Comparison of ENCODE assay signal across 8 mouse cellular contexts in genomic region chr2:28532938-28533771, GRCm38 (mm10). TPM values are rescaled to one million over a fixed set of nuclear protein-coding genes. Genes with fewer than 3 reads are reported as not detected.
DNase-seq lines count a peak whose midpoint lies in the region; ATAC-seq lines count a peak whose summit lies in the region.

No protein-coding gene starts in this region.

- intact Hi-C loops in left cerebral cortex, postnatal 10 days (cut with DNase I) = no loop called here

- peak; percentile 84 to 85 for DNase-seq in gastrocnemius, adult 8-10 months (ENCODE audit: low spot score in 2 of 2)
- peak; percentile 93 for DNase-seq in induced T-regulatory cell, adult 2 months (ENCODE audit: low read depth)
- peak; percentile 85 to 94 for DNase-seq in left cerebral cortex, postnatal 10 days (ENCODE audit: extremely low spot score in 1 of 2, low spot score in 2 of 2)
- DNase-seq in right cerebral cortex, postnatal 36 days (ENCODE audit: low spot score in 2 of 2) = peak; percentile 84 to 87
- peak; percentile 86 for DNase-seq in yolk sac, embryonic 10.5 days (ENCODE audit: low spot score)

- ATAC-seq in activated CD4-positive, CD25-positive, alpha-beta regulatory T cell, adult 4 months = peak; percentile 89
- ATAC-seq in common myeloid progenitor, adult 5-6 weeks (replicated peaks; ENCODE audit: low read depth, poor library complexity, severe bottlenecking) = peak; percentile 97
- peak; percentile 98 for ATAC-seq in megakaryocyte progenitor cell, adult 5-6 weeks (replicated peaks; ENCODE audit: poor library complexity)

RNA-seq across cellular contexts. Expression of gene Ralgds, which starts 20.2 kb away (rescaled TPM):
- 1 to 10 TPM; 7.4 to 8.3 TPM for polyA plus RNA-seq in activated CD4-positive, CD25-positive, alpha-beta regulatory T cell, adult 4 months (2017; shearing (Covaris generic))
- 3.7 and 4.3 TPM in 2 replicates for total RNA-seq in common myeloid progenitor, adult 5-6 weeks (2017)
- total RNA-seq in gastrocnemius, adult 8-10 months (2022) = 10 to 100 TPM in 2 of 4 experiments, 1 to 10 TPM in 2; 8.1 to 11.1 (median 9.4) TPM
- total RNA-seq in left cerebral cortex, postnatal 10 days (2021) = 100 to 1,000 TPM; 148 to 156 TPM
- 3.4 and 7.4 TPM in 2 replicates for total RNA-seq in megakaryocyte progenitor cell, adult 5-6 weeks (2015)
- total RNA-seq in megakaryocyte progenitor cell, adult 5-6 weeks (2017) = 3.2 and 3.3 TPM in 2 replicates

RNA-seq across cellular contexts. Expression of gene Gm10134, which starts 27.3 kb away (rescaled TPM):
- not detected for polyA plus RNA-seq in activated CD4-positive, CD25-positive, alpha-beta regulatory T cell, adult 4 months (2017; shearing (Covaris generic))
- total RNA-seq in common myeloid progenitor, adult 5-6 weeks (2017) = not detected in 2 replicates
- total RNA-seq in gastrocnemius, adult 8-10 months (2022) = 1 to 10 TPM in 1 of 4 experiments, not detected in 3; 1.6 TPM
- 1 to 10 TPM; 1.8 to 3.1 TPM for total RNA-seq in left cerebral cortex, postnatal 10 days (2021)
- total RNA-seq in megakaryocyte progenitor cell, adult 5-6 weeks (2015) = not detected in 2 replicates
- total RNA-seq in megakaryocyte progenitor cell, adult 5-6 weeks (2017) = not detected in 2 replicates

RNA-seq across cellular contexts. Expression of gene Cel, which starts 30.0 kb away (rescaled TPM):
- not detected for polyA plus RNA-seq in activated CD4-positive, CD25-positive, alpha-beta regulatory T cell, adult 4 months (2017; shearing (Covaris generic))
- total RNA-seq in common myeloid progenitor, adult 5-6 weeks (2017) = not detected in 2 replicates
- not detected for total RNA-seq in gastrocnemius, adult 8-10 months (2022)
- total RNA-seq in left cerebral cortex, postnatal 10 days (2021) = not detected
- not detected in 2 replicates for total RNA-seq in megakaryocyte progenitor cell, adult 5-6 weeks (2015)
- not detected in 2 replicates for total RNA-seq in megakaryocyte progenitor cell, adult 5-6 weeks (2017)

RNA-seq across cellular contexts. Expression of gene Gbgt1, which starts 36.5 kb away (rescaled TPM):
- not detected for polyA plus RNA-seq in activated CD4-positive, CD25-positive, alpha-beta regulatory T cell, adult 4 months (2017; shearing (Covaris generic))
- total RNA-seq in common myeloid progenitor, adult 5-6 weeks (2017) = not detected in 2 replicates
- under 1 TPM; 0.36 to 0.99 (median 0.62) TPM for total RNA-seq in gastrocnemius, adult 8-10 months (2022)
- 1 to 10 TPM; 2.4 to 2.7 TPM for total RNA-seq in left cerebral cortex, postnatal 10 days (2021)
- not detected in 2 replicates for total RNA-seq in megakaryocyte progenitor cell, adult 5-6 weeks (2015)
- total RNA-seq in megakaryocyte progenitor cell, adult 5-6 weeks (2017) = not detected in 2 replicates

RNA-seq across cellular contexts. Expression of gene Gtf3c5, which starts 50.4 kb away (rescaled TPM):
- polyA plus RNA-seq in activated CD4-positive, CD25-positive, alpha-beta regulatory T cell, adult 4 months (2017; shearing (Covaris generic)) = 10 to 100 TPM; 12.5 to 20.3 TPM
- 9.7 and 19.0 TPM in 2 replicates for total RNA-seq in common myeloid progenitor, adult 5-6 weeks (2017)
- 1 to 10 TPM; 6.5 to 8.2 (median 7.4) TPM for total RNA-seq in gastrocnemius, adult 8-10 months (2022)
- 10 to 100 TPM; 18.6 to 20.2 TPM for total RNA-seq in left cerebral cortex, postnatal 10 days (2021)
- total RNA-seq in megakaryocyte progenitor cell, adult 5-6 weeks (2015) = 16.2 and 19.1 TPM in 2 replicates
- total RNA-seq in megakaryocyte progenitor cell, adult 5-6 weeks (2017) = 11.0 and 13.0 TPM in 2 replicates

Comparison
In these comparisons a context has a peak if more than half of its experiments do, and no peak if none do; other contexts are left out.
1. Peak in every context shown above with its lines: DNase-seq and ATAC-seq.
2. RNA of gene Ralgds, which starts 20.2 kb away (total RNA-seq): 148 to 156 TPM in left cerebral cortex, postnatal 10 days; 8.1 to 11.1 TPM in gastrocnemius, adult 8-10 months, 3.7 to 4.3 TPM in common myeloid progenitor, adult 5-6 weeks and 3.2 to 7.4 TPM in megakaryocyte progenitor cell, adult 5-6 weeks; every median in the first group is over 10 times any median in the second.